Mouse (Mus musculus): ENCODE measurements around the gene Adat2. TPM values are rescaled to one million over a fixed set of nuclear protein-coding genes. Genes with fewer than 3 reads are reported as not detected.

The Adat2 gene
- polyA plus RNA-seq, 1 experiment from 2014 or later = 3.0 TPM

- DNase-seq (ENCODE audit: low spot score) (no peak), ATAC-seq (ENCODE audit: insufficient read depth, low FRiP score, low TSS enrichment) (no peak)
- Histone ChIP-seq H3K27ac (ENCODE audit: low read depth, low read length) (no peak overlapping the region), H3K4me1 (ENCODE audit: control insufficient read depth, insufficient read depth, low read length) (peaks cover 3% of the 10 kb centered on the region; the same call in 1 of the 2 replicates), H3K36me3 (ENCODE audit: control insufficient read depth, insufficient read depth, low read length) (no peaks in the 10 kb centered on the region), H3K4me3 (ENCODE audit: low read depth, low read length) (no peak overlapping the region), H3K27me3 (ENCODE audit: control insufficient read depth, insufficient read depth, low read length) (no peaks in the 10 kb centered on the region), H3K4me2 (ENCODE audit: low read depth) (no peak overlapping the region), H3K9ac (ENCODE audit: low read length) (no peak overlapping the region), H3K9me3 (ENCODE audit: control insufficient read depth, low read length) (no peaks in the 10 kb centered on the region)
- WGBS = 94% methylated on average over 1 of the region's 1 CpGs
These were observed 1.6 kb downstream of the Adat2 start for GRCm38 (mm10) chr10:13554316-13554715.

DNA sequence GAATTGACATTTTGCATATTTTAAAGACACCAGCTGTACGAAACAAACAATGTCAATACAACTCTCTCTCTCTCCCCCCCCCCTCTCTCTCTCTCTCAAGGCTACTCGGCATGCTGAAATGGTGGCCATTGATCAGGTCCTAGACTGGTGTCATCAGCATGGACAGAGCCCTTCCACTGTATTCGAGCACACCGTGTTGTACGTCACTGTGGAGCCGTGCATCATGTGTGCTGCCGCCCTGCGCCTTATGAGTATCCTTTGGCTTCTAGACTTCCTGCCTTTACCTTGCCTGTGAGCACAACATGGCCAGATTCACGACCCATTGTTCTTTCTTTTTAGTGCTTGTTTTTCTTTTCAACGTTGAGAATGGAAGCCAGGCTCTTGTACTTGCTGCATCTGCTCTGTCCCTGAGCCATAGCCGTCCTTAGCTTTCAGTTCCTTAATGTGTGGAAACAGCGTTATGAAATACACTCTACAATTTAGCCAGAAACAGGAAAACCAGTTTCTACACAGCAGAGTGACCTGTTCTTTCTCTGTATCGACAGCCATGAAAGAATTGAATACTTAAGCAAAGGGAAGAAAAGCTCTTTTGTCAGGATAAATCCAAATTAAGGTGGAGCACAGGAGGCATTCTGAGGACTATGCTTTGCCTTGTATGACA, 7.5 kb downstream of the Adat2 start:
- no peak overlapping the region for H3K9ac ChIP-seq (ENCODE audit: low read length)
- H3K9me3 ChIP-seq (ENCODE audit: control insufficient read depth, low read length) = no peaks in the 10 kb centered on the region
- H3K4me3 ChIP-seq (ENCODE audit: low read depth, low read length) = no peak overlapping the region
- WGBS = 92% methylated on average over 13 of the region's 13 CpGs
- H3K27ac ChIP-seq (ENCODE audit: low read depth, low read length) = no peak overlapping the region
- DNase-seq (ENCODE audit: low spot score) (no peak), ATAC-seq (ENCODE audit: insufficient read depth, low FRiP score, low TSS enrichment) (no peak)
- H3K4me1 ChIP-seq (ENCODE audit: control insufficient read depth, insufficient read depth, low read length) = no peaks in the 10 kb centered on the region
- H3K27me3 ChIP-seq (ENCODE audit: control insufficient read depth, insufficient read depth, low read length) = no peaks in the 10 kb centered on the region
- no peaks in the 10 kb centered on the region for H3K36me3 ChIP-seq (ENCODE audit: control insufficient read depth, insufficient read depth, low read length)
- H3K4me2 ChIP-seq (ENCODE audit: low read depth) = no peak overlapping the region

GRCm38 (mm10) chr10:13564364-13565079, 11.8 kb downstream of the Adat2 start:
- Histone ChIP-seq H3K9me3 (ENCODE audit: control insufficient read depth, low read length) (no peaks in the 10 kb centered on the region), H3K4me1 (ENCODE audit: control insufficient read depth, insufficient read depth, low read length) (no peaks in the 10 kb centered on the region), H3K9ac (ENCODE audit: low read length) (no peak overlapping the region), H3K4me3 (ENCODE audit: low read depth, low read length) (no peak overlapping the region), H3K27ac (ENCODE audit: low read depth, low read length) (no peak overlapping the region), H3K27me3 (ENCODE audit: control insufficient read depth, insufficient read depth, low read length) (no peaks in the 10 kb centered on the region), H3K36me3 (ENCODE audit: control insufficient read depth, insufficient read depth, low read length) (no peaks in the 10 kb centered on the region), H3K4me2 (ENCODE audit: low read depth) (peak overlapping the region; percentile 33)
- DNase-seq (ENCODE audit: low spot score) (peak; percentile 76), ATAC-seq (ENCODE audit: insufficient read depth, low FRiP score, low TSS enrichment) (peak; percentile 70)
- WGBS = 26% methylated on average over 24 of the region's 24 CpGs

DNA sequence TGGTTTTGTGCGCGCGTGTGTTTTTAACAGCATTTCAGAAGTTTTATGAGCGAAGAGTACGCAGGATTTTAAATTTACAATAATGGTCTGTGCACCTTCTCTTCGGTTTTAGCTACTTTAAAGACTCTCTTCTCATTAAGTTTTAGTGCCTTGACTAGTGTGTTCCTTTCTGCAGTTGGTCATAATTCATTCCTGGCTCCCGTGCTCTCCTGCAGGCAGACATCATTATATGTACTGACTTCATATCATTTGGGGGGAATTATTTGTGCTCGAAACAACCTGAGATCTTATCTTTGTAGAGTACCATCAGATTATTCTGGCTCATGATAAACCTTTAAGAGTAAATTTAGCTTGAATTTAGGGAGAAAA, 12.4 kb downstream of the Adat2 start:
- H3K9me3 ChIP-seq (ENCODE audit: control insufficient read depth, low read length) = no peaks in the 10 kb centered on the region
- H3K9ac ChIP-seq (ENCODE audit: low read length) = no peak overlapping the region
- peak overlapping the region; percentile 33 for H3K4me2 ChIP-seq (ENCODE audit: low read depth)
- H3K4me3 ChIP-seq (ENCODE audit: low read depth, low read length) = no peak overlapping the region
- 0 out of 2 replicates have a peak, but pooled peaks cover 1% of the 10 kb centered on the region for H3K4me1 ChIP-seq (ENCODE audit: control insufficient read depth, insufficient read depth, low read length)
- H3K27ac ChIP-seq (ENCODE audit: low read depth, low read length) = no peak overlapping the region
- DNase-seq (ENCODE audit: low spot score) (no peak), ATAC-seq (ENCODE audit: insufficient read depth, low FRiP score, low TSS enrichment) (no peak)
- no peaks in the 10 kb centered on the region for H3K36me3 ChIP-seq (ENCODE audit: control insufficient read depth, insufficient read depth, low read length)
- WGBS = 43% methylated on average over 8 of the region's 8 CpGs
- no peaks in the 10 kb centered on the region for H3K27me3 ChIP-seq (ENCODE audit: control insufficient read depth, insufficient read depth, low read length)

DNA sequence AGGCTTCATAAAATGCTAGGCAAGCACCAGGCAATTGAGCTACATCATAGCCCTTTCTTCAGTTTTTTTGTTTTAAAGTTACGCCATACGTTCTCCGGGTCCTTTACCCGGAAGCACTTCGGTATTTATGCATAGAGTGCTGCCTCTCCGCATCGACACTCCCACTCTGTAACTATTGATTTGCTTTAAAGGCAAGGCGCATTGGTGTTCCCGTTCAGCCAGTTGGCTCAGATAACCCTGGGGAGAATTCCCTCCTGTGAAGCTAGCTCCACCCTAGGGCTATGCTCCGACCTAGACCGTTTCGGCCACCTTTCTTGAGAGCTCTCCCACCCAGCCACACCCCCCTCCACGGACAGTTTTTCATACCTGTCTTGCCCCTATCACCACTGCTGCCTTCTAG, 13.7 kb downstream of the Adat2 start:
- no peaks in the 10 kb centered on the region for H3K9me3 ChIP-seq (ENCODE audit: control insufficient read depth, low read length)
- H3K9ac ChIP-seq (ENCODE audit: low read length) = no peak overlapping the region
- no peak overlapping the region for H3K4me2 ChIP-seq (ENCODE audit: low read depth)
- 59% methylated on average over 13 of the region's 13 CpGs for WGBS
- no peaks in the 10 kb centered on the region for H3K36me3 ChIP-seq (ENCODE audit: control insufficient read depth, insufficient read depth, low read length)
- H3K4me3 ChIP-seq (ENCODE audit: low read depth, low read length) = no peak overlapping the region
- no peaks in the 10 kb centered on the region for H3K27me3 ChIP-seq (ENCODE audit: control insufficient read depth, insufficient read depth, low read length)
- no peak for ATAC-seq (ENCODE audit: insufficient read depth, low FRiP score, low TSS enrichment)
- no peak overlapping the region for H3K27ac ChIP-seq (ENCODE audit: low read depth, low read length)
- peaks cover 11% of the 10 kb centered on the region; the same call in 1 of the 2 replicates for H3K4me1 ChIP-seq (ENCODE audit: control insufficient read depth, insufficient read depth, low read length)
- no peak for DNase-seq (ENCODE audit: low spot score)

DNA sequence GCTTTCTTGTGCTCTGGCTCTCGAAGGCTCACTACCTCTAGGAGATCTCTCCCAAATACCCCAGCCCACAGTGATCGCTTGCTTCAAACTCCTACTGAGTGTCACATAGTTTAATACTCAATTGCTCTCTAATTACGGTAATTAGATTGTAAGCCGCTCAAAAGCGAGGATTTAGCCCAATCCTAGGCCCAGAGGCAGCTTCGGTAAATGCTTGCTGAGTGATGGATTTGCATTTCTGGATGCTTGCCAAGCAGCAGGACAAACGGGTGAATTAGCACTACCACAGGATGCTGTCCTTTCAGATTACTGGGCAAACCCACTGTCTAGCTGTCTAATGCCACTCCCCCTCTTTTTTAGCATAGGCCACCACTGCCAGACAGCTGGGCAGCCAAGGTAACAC, 17.1 kb downstream of the Adat2 start:
- H3K4me3 ChIP-seq (ENCODE audit: low read depth, low read length) = no peak overlapping the region
- H3K9ac ChIP-seq (ENCODE audit: low read length) = no peak overlapping the region
- DNase-seq (ENCODE audit: low spot score) (peak; percentile 40), ATAC-seq (ENCODE audit: insufficient read depth, low FRiP score, low TSS enrichment) (peak; percentile 21; the same call in 1 of the 2 replicates)
- H3K4me1 ChIP-seq (ENCODE audit: control insufficient read depth, insufficient read depth, low read length) = peaks cover 11% of the 10 kb centered on the region; the same call in 1 of the 2 replicates
- H3K36me3 ChIP-seq (ENCODE audit: control insufficient read depth, insufficient read depth, low read length) = no peaks in the 10 kb centered on the region
- no peak overlapping the region for H3K27ac ChIP-seq (ENCODE audit: low read depth, low read length)
- WGBS = 31% methylated on average over 7 of the region's 7 CpGs
- no peaks in the 10 kb centered on the region for H3K9me3 ChIP-seq (ENCODE audit: control insufficient read depth, low read length)
- no peak overlapping the region for H3K4me2 ChIP-seq (ENCODE audit: low read depth)
- no peaks in the 10 kb centered on the region for H3K27me3 ChIP-seq (ENCODE audit: control insufficient read depth, insufficient read depth, low read length)

DNA sequence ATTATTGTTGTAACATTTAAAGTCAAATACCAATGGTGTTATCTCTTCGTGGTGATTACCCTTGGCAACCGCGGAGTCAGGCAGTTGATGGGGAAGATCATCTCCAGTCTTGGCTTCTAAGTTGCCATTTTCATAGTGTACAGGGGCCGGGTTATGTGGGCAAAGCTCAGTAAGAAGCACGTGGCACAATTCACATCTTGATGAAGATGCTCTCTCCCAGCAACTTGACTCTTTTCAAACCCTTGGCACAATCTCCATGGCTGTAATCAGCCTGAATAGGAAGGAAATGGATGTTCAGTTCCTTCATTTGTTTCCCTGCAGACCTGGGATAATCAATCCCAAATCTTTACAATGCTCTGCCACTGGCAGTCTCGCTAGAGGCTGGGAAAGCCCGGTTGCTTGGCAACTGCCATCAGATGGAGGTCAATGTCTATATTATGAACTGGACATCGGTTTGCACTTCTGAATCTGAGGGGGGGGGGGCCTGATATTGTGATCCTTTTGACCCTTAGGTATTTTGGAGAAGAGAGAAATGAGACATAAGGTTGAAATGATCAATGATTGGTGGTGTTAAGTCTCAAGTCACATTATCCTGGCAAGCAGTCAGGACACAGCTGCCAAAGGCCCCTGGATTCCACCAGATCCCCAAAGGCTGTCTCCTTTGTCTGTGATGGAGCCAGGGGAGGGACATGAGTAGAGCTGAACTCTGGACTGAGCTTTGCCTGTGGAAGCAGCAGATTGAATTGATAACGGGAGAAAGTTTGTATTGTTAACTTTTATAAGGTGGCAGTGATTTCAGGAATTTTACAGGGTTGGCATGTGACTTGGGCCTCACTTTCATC, 18.2 kb downstream of the Adat2 start:
- ATAC-seq (ENCODE audit: insufficient read depth, low FRiP score, low TSS enrichment) (peak; percentile 58), DNase-seq (ENCODE audit: low spot score) (peak; percentile 53)
- Histone ChIP-seq H3K36me3 (ENCODE audit: control insufficient read depth, insufficient read depth, low read length) (no peaks in the 10 kb centered on the region), H3K4me3 (ENCODE audit: low read depth, low read length) (no peak overlapping the region), H3K27ac (ENCODE audit: low read depth, low read length) (no peak overlapping the region), H3K4me2 (ENCODE audit: low read depth) (no peak overlapping the region), H3K27me3 (ENCODE audit: control insufficient read depth, insufficient read depth, low read length) (no peaks in the 10 kb centered on the region), H3K4me1 (ENCODE audit: control insufficient read depth, insufficient read depth, low read length) (peaks cover 11% of the 10 kb centered on the region; the same call in 1 of the 2 replicates), H3K9ac (ENCODE audit: low read length) (no peak overlapping the region), H3K9me3 (ENCODE audit: control insufficient read depth, low read length) (no peaks in the 10 kb centered on the region)
- WGBS = 40% methylated on average over 9 of the region's 9 CpGs

GRCm38 (mm10) chr10:13572003-13572402, 19.3 kb downstream of the Adat2 start:
- DNase-seq (ENCODE audit: low spot score) = no peak
- no peak overlapping the region for H3K9ac ChIP-seq (ENCODE audit: low read length)

More at GRCm38 (mm10) chr10:13572003-13572402, 19.3 kb downstream of the Adat2 start:
- Histone ChIP-seq H3K27ac (ENCODE audit: low read depth, low read length) (no peak overlapping the region), H3K36me3 (ENCODE audit: control insufficient read depth, insufficient read depth, low read length) (no peaks in the 10 kb centered on the region), H3K9me3 (ENCODE audit: control insufficient read depth, low read length) (no peaks in the 10 kb centered on the region), H3K4me2 (ENCODE audit: low read depth) (no peak overlapping the region), H3K4me1 (ENCODE audit: control insufficient read depth, insufficient read depth, low read length) (peaks cover 11% of the 10 kb centered on the region; the same call in 1 of the 2 replicates), H3K27me3 (ENCODE audit: control insufficient read depth, insufficient read depth, low read length) (no peaks in the 10 kb centered on the region), H3K4me3 (ENCODE audit: low read depth, low read length) (no peak overlapping the region)
- ATAC-seq (ENCODE audit: insufficient read depth, low FRiP score, low TSS enrichment) = no peak
- WGBS = 64% methylated on average over 10 of the region's 10 CpGs
